Mouse (Mus musculus): ENCODE data around the gene 0610010K14Rik.
A peak's percentile ranks its signal among the peaks of the same experiment; 100 is the strongest.

- TF ChIP-seq CTCF (IDR thresholded peaks at IDR 0.05; ENCODE audit: control insufficient read depth, insufficient read depth, insufficient read length) (peak; percentile 95), MYOD1 (IDR thresholded peaks at IDR 0.05; ENCODE audit: control insufficient read depth, insufficient read length, low read depth) (no peak), USF1 (IDR thresholded peaks at IDR 0.05; ENCODE audit: low read depth) (no peak)
These were observed at the start of gene 0610010K14Rik for GRCm38 (mm10) chr11:70237457-70238167.

Data from C2C12 (cell line).